Mouse (Mus musculus): ENCODE measurements around the gene Creb3l1. TPM values are rescaled to one million over a fixed set of nuclear protein-coding genes. Genes with fewer than 3 reads are reported as not detected.

The Creb3l1 gene
- 0.96 and 1.6 TPM in 2 replicates for polyA plus RNA-seq (2016; fragmentation: Nextera tagmentation; extraction: Ambion mirVana)

GRCm38 (mm10) chr2:92024274-92024672, at the start of gene Creb3l1:
Creb3l1 (minus strand) TSS chr2:92024502.
- DNase-seq (ENCODE audit: low spot score), result peak; percentile 80
- Histone ChIP-seq H3K9me3 (replicated peaks) (no peaks in the 10 kb centered on the region), H3K27me3 (ENCODE audit: low read depth, poor library complexity, severe bottlenecking) (peaks cover 69% of the 10 kb centered on the region), H3K4me3 (peak within 1 kb of the TSS; percentile 81), H3K4me1 (peaks cover 19% of the 10 kb centered on the region), H3K36me3 (no peaks in the 10 kb centered on the region), H3K27ac (replicated peaks) (peak within 1 kb of the TSS; percentile 55)
- WGBS, result 0% methylated on average over 27 of the region's 27 CpGs

GRCm38 (mm10) chr2:92071143-92071542, 46.8 kb upstream of the Creb3l1 start:
- H3K9me3 ChIP-seq (replicated peaks), result no peaks in the 10 kb centered on the region
- peaks cover 6% of the 10 kb centered on the region for H3K4me1 ChIP-seq
- H3K27me3 ChIP-seq (ENCODE audit: low read depth, poor library complexity, severe bottlenecking), result no peaks in the 10 kb centered on the region
- no peak for DNase-seq (ENCODE audit: low spot score)
- no peak overlapping the region for H3K4me3 ChIP-seq
- no peak overlapping the region for H3K27ac ChIP-seq (replicated peaks)
- WGBS, result 86% methylated on average over 4 of the region's 4 CpGs
- H3K36me3 ChIP-seq, result no peaks in the 10 kb centered on the region

- peaks cover 4% of the 10 kb centered on the region; the same call in 1 of the 2 replicates for H3K4me1 ChIP-seq
- WGBS, result 73% methylated on average over 5 of the region's 5 CpGs
- H3K9me3 ChIP-seq (replicated peaks), result no peaks in the 10 kb centered on the region
- no peaks in the 10 kb centered on the region for H3K27me3 ChIP-seq (ENCODE audit: low read depth, poor library complexity, severe bottlenecking)
- DNase-seq (ENCODE audit: low spot score), result no peak
- no peaks in the 10 kb centered on the region for H3K36me3 ChIP-seq
- no peak overlapping the region for H3K27ac ChIP-seq (replicated peaks)
- no peak overlapping the region for H3K4me3 ChIP-seq
These were observed 45.3 kb upstream of the Creb3l1 start for GRCm38 (mm10) chr2:92069630-92070029.

- Histone ChIP-seq H3K4me1 (peaks cover 4% of the 10 kb centered on the region; the same call in 1 of the 2 replicates), H3K27ac (replicated peaks) (no peak overlapping the region), H3K27me3 (ENCODE audit: low read depth, poor library complexity, severe bottlenecking) (peaks cover 8% of the 10 kb centered on the region), H3K4me3 (no peak overlapping the region), H3K9me3 (replicated peaks) (no peaks in the 10 kb centered on the region), H3K36me3 (no peaks in the 10 kb centered on the region)
- WGBS, result 83% methylated on average over 3 of the region's 3 CpGs
- DNase-seq (ENCODE audit: low spot score), result no peak
These were observed 43.3 kb upstream of the Creb3l1 start for GRCm38 (mm10) chr2:92067600-92067999.

- H3K4me3 ChIP-seq, result no peak overlapping the region
- H3K27me3 ChIP-seq (ENCODE audit: low read depth, poor library complexity, severe bottlenecking), result peaks cover 13% of the 10 kb centered on the region
- H3K9me3 ChIP-seq (replicated peaks), result no peaks in the 10 kb centered on the region
- H3K36me3 ChIP-seq, result no peaks in the 10 kb centered on the region
- no peak for DNase-seq (ENCODE audit: low spot score)
- peaks cover 4% of the 10 kb centered on the region; the same call in 1 of the 2 replicates for H3K4me1 ChIP-seq
- H3K27ac ChIP-seq (replicated peaks), result no peak overlapping the region
- WGBS, result 71% methylated on average over 1 of the region's 1 CpGs
These were observed 42.6 kb upstream of the Creb3l1 start for GRCm38 (mm10) chr2:92066899-92067298.

- Histone ChIP-seq H3K9me3 (replicated peaks) (no peaks in the 10 kb centered on the region), H3K27ac (replicated peaks) (no peak overlapping the region), H3K36me3 (no peaks in the 10 kb centered on the region), H3K4me3 (no peak overlapping the region), H3K27me3 (ENCODE audit: low read depth, poor library complexity, severe bottlenecking) (peaks cover 23% of the 10 kb centered on the region), H3K4me1 (peaks cover 4% of the 10 kb centered on the region; the same call in 1 of the 2 replicates)
- WGBS, result 66% methylated on average over 6 of the region's 6 CpGs
- no peak for DNase-seq (ENCODE audit: low spot score)
These were observed 41.6 kb upstream of the Creb3l1 start for GRCm38 (mm10) chr2:92065938-92066337.

GRCm38 (mm10) chr2:92065269-92065888, 41.1 kb upstream of the Creb3l1 start:
- Histone ChIP-seq H3K27me3 (ENCODE audit: low read depth, poor library complexity, severe bottlenecking) (peaks cover 28% of the 10 kb centered on the region), H3K4me1 (peaks cover 4% of the 10 kb centered on the region; the same call in 1 of the 2 replicates), H3K4me3 (no peak overlapping the region), H3K36me3 (no peaks in the 10 kb centered on the region), H3K27ac (replicated peaks) (no peak overlapping the region), H3K9me3 (replicated peaks) (no peaks in the 10 kb centered on the region)
- DNase-seq (ENCODE audit: low spot score), result no peak
- WGBS, result 86% methylated on average over 8 of the region's 8 CpGs

GRCm38 (mm10) chr2:92063106-92063505, 38.8 kb upstream of the Creb3l1 start:
- no peak for DNase-seq (ENCODE audit: low spot score)
- H3K27me3 ChIP-seq (ENCODE audit: low read depth, poor library complexity, severe bottlenecking), result peaks cover 51% of the 10 kb centered on the region
- H3K4me3 ChIP-seq, result no peak overlapping the region
- H3K4me1 ChIP-seq, result peaks cover 26% of the 10 kb centered on the region
- 72% methylated on average over 5 of the region's 5 CpGs for WGBS
- no peaks in the 10 kb centered on the region for H3K36me3 ChIP-seq
- no peaks in the 10 kb centered on the region for H3K9me3 ChIP-seq (replicated peaks)
- no peak overlapping the region for H3K27ac ChIP-seq (replicated peaks)

- H3K4me1 ChIP-seq, result peaks cover 24% of the 10 kb centered on the region
- no peaks in the 10 kb centered on the region for H3K9me3 ChIP-seq (replicated peaks)
- no peaks in the 10 kb centered on the region for H3K36me3 ChIP-seq
- no peak overlapping the region for H3K4me3 ChIP-seq
- no peak for DNase-seq (ENCODE audit: low spot score)
- H3K27me3 ChIP-seq (ENCODE audit: low read depth, poor library complexity, severe bottlenecking), result peaks cover 69% of the 10 kb centered on the region
- H3K27ac ChIP-seq (replicated peaks), result no peak overlapping the region
- WGBS, result 81% methylated on average over 5 of the region's 5 CpGs
These were observed 37.0 kb upstream of the Creb3l1 start for GRCm38 (mm10) chr2:92061337-92061736.

GRCm38 (mm10) chr2:92060291-92060690, 36.0 kb upstream of the Creb3l1 start:
- Histone ChIP-seq H3K4me3 (peak overlapping the region; percentile 69), H3K27me3 (ENCODE audit: low read depth, poor library complexity, severe bottlenecking) (peaks cover 76% of the 10 kb centered on the region), H3K36me3 (no peaks in the 10 kb centered on the region), H3K9me3 (replicated peaks) (no peaks in the 10 kb centered on the region), H3K4me1 (peaks cover 33% of the 10 kb centered on the region), H3K27ac (replicated peaks) (no peak overlapping the region)
- DNase-seq (ENCODE audit: low spot score), result no peak
- 13% methylated on average over 6 of the region's 6 CpGs for WGBS

GRCm38 (mm10) chr2:92059481-92060220, 35.3 kb upstream of the Creb3l1 start:
- under 1% methylated on average over 63 of the region's 63 CpGs for WGBS
- H3K27ac ChIP-seq (replicated peaks), result peak overlapping the region; percentile 43
- peaks cover 82% of the 10 kb centered on the region for H3K27me3 ChIP-seq (ENCODE audit: low read depth, poor library complexity, severe bottlenecking)
- H3K4me3 ChIP-seq, result peak overlapping the region; percentile 69
- H3K4me1 ChIP-seq, result peaks cover 36% of the 10 kb centered on the region
- H3K9me3 ChIP-seq (replicated peaks), result no peaks in the 10 kb centered on the region
- DNase-seq (ENCODE audit: low spot score), result peak; percentile 69
- H3K36me3 ChIP-seq, result no peaks in the 10 kb centered on the region

- Histone ChIP-seq H3K4me1 (peaks cover 36% of the 10 kb centered on the region), H3K9me3 (replicated peaks) (no peaks in the 10 kb centered on the region), H3K27ac (replicated peaks) (no peak overlapping the region), H3K36me3 (no peaks in the 10 kb centered on the region), H3K4me3 (peak overlapping the region; percentile 69), H3K27me3 (ENCODE audit: low read depth, poor library complexity, severe bottlenecking) (peaks cover 90% of the 10 kb centered on the region)
- WGBS, result 4% methylated on average over 11 of the region's 11 CpGs
- DNase-seq (ENCODE audit: low spot score), result no peak
These were observed 34.6 kb upstream of the Creb3l1 start for GRCm38 (mm10) chr2:92058936-92059335.

- no peaks in the 10 kb centered on the region for H3K9me3 ChIP-seq (replicated peaks)
- no peaks in the 10 kb centered on the region for H3K36me3 ChIP-seq
- peaks cover 36% of the 10 kb centered on the region for H3K4me1 ChIP-seq
- under 1% methylated on average over 29 of the region's 29 CpGs for WGBS
- peak; percentile 92 for DNase-seq (ENCODE audit: low spot score)
- H3K27ac ChIP-seq (replicated peaks), result no peak overlapping the region
- peaks cover 94% of the 10 kb centered on the region for H3K27me3 ChIP-seq (ENCODE audit: low read depth, poor library complexity, severe bottlenecking)
- H3K4me3 ChIP-seq, result peak overlapping the region; percentile 69
These were observed 34.2 kb upstream of the Creb3l1 start for GRCm38 (mm10) chr2:92058469-92058868.
